Mouse (Mus musculus) heart, adult 11 months (tissue): ENCODE results near the gene Atp1a4.
A peak's percentile ranks its signal among the peaks of the same experiment; 100 is the strongest.

ENCODE experiments used
- DNase-seq: peaks from one replicate; pipeline ENCODE4 v3.0.0; 2022

Atp1a4 gene

GRCm38 (mm10) chr1:172219451-172220406 lies 38.5 kb downstream of the Atp1a4 start, which contains the start of gene Casq1:
Casq1 (minus strand) TSS chr1:172219868.
- peak; percentile 92 for DNase-seq

GRCm38 (mm10) chr1:172218164-172218910 lies 39.9 kb downstream of the Atp1a4 start:
- DNase-seq = peak; percentile 93

- DNase-seq = peak; percentile 99
Measured at GRCm38 (mm10) chr1:172217148-172217547, 41.1 kb downstream of the Atp1a4 start.

- peak; percentile 96 for DNase-seq
Measured at GRCm38 (mm10) chr1:172214748-172215147, 43.5 kb downstream of the Atp1a4 start.

- DNase-seq = no peak
Measured at GRCm38 (mm10) chr1:172213771-172214170, 44.4 kb downstream of the Atp1a4 start.

GRCm38 (mm10) chr1:172212776-172213175 lies 45.4 kb downstream of the Atp1a4 start:
- DNase-seq = no peak

GRCm38 (mm10) chr1:172207111-172207584 lies 51.1 kb downstream of the Atp1a4 start:
- DNase-seq = peak; percentile 94

GRCm38 (mm10) chr1:172206141-172206917 lies 51.9 kb downstream of the Atp1a4 start, which contains the start of gene Pea15a:
Pea15a (minus strand) TSS chr1:172206804.
- peak; percentile 99 for DNase-seq

- DNase-seq = no peak
Measured at GRCm38 (mm10) chr1:172205741-172206087, 52.5 kb downstream of the Atp1a4 start.

- peak; percentile 92 for DNase-seq
Measured at GRCm38 (mm10) chr1:172204814-172205740, 53.1 kb downstream of the Atp1a4 start.

GRCm38 (mm10) chr1:172204033-172204813 lies 54.0 kb downstream of the Atp1a4 start:
- peak; percentile 94 for DNase-seq

- peak; percentile 97 for DNase-seq
Measured at GRCm38 (mm10) chr1:172203566-172203965, 54.6 kb downstream of the Atp1a4 start.

- peak; percentile 94 for DNase-seq
Measured at GRCm38 (mm10) chr1:172202894-172203522, 55.2 kb downstream of the Atp1a4 start.

GRCm38 (mm10) chr1:172201967-172202880 lies 56.0 kb downstream of the Atp1a4 start:
- DNase-seq = peak; percentile 91

- DNase-seq = peak; percentile 93
Measured at GRCm38 (mm10) chr1:172200871-172201447, 57.3 kb downstream of the Atp1a4 start.

GRCm38 (mm10) chr1:172200161-172200560 lies 58.1 kb downstream of the Atp1a4 start:
- DNase-seq = peak; percentile 92

- peak; percentile 88 for DNase-seq
Measured at GRCm38 (mm10) chr1:172198996-172199395, 59.2 kb downstream of the Atp1a4 start.

GRCm38 (mm10) chr1:172198316-172198715 lies 59.9 kb downstream of the Atp1a4 start:
- peak; percentile 87 for DNase-seq

- DNase-seq = peak; percentile 86
Measured at GRCm38 (mm10) chr1:172197851-172198250, 60.4 kb downstream of the Atp1a4 start.
